Mouse (Mus musculus): ENCODE measurements around the gene Efna4. TPM values are rescaled to one million over a fixed set of nuclear protein-coding genes. Genes with fewer than 3 reads are reported as not detected.

The Efna4 gene
- polyA plus RNA-seq, 1 experiment from 2014 or later, result 20.6 TPM

DNA sequence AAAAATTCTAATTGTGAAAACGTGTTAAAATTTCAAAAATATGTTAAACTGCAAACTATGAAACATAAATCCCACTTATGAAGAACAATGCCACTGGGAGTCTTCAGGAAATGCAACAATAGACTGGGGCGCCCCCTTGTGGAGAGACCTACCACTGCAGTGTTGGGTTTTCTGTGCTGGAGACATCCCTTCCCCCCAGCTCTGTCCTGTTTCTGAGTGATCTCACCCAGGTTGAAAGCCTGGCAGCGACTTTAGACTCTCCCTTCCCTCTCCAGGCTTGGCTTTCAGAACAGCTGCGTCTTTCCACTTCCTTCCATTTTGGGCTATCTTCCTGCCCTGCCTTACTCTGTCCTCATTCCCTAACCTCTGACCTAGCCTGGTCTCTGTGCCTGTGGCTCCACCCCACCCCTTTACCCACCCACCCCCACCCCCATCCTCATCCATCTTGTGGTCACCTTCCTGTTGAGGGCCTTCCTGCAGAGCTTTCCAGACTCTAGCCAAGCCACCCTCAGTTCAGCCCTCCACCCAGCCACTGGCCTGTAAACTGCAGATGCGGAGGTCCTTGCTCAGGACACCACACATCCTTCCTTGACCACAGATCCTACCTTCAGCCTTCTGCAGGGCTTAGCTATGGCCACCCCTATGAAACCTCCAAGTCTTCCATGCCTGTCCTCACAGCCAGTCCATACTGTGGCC lies 17.1 kb upstream of the Efna4 start:
- Histone ChIP-seq H3K27me3 (ENCODE audit: control insufficient read depth, insufficient read depth, low read length) (peaks cover 3% of the 10 kb centered on the region; the same call in 1 of the 2 replicates), H3K9me3 (ENCODE audit: control insufficient read depth, low read length) (no peaks in the 10 kb centered on the region), H3K9ac (ENCODE audit: low read depth, low read length) (no peak overlapping the region), H3K36me3 (ENCODE audit: control insufficient read depth, insufficient read depth, low read length) (no peaks in the 10 kb centered on the region), H3K4me2 (replicated peaks; ENCODE audit: low read depth, low read length) (no peak overlapping the region), H3K27ac (ENCODE audit: low read depth, low read length) (no peak overlapping the region), H3K4me1 (replicated peaks; ENCODE audit: control insufficient read depth, insufficient read depth, low read length) (peaks cover 3% of the 10 kb centered on the region; the same call in 1 of the 2 replicates), H3K4me3 (ENCODE audit: low read depth, low read length) (no peak overlapping the region)
- DNase-seq (ENCODE audit: low spot score) (peak; percentile 91), ATAC-seq (ENCODE audit: low FRiP score) (0 out of 2 replicates have a peak, but pooled peaks have one; percentile 31)
- whole genome bisulfite sequencing, result 19% methylated on average over 5 of the region's 5 CpGs

DNA sequence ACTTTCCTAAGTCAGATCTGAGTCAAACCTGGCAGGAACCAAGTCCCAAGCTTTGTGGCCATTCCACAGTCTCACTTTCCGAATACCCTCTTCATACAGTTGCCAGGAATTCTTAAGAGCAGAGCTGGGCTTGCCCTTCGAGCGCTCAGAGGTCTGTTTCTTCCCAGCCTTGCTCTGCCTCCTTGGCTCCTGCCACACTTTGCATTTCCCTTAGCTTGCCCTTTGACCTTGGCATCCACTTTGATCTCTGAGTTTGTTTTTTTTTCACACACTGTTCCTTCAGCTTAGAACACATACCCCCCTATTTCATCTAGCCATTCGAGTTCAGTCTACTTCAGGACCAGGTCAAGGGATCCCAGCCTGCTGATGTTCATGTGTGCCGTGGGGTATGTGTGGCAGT lies 13.4 kb upstream of the Efna4 start:
- Histone ChIP-seq H3K4me1 (replicated peaks; ENCODE audit: control insufficient read depth, insufficient read depth, low read length) (peaks cover 9% of the 10 kb centered on the region), H3K27me3 (ENCODE audit: control insufficient read depth, insufficient read depth, low read length) (peaks cover 3% of the 10 kb centered on the region; the same call in 1 of the 2 replicates), H3K4me2 (replicated peaks; ENCODE audit: low read depth, low read length) (no peak overlapping the region), H3K4me3 (ENCODE audit: low read depth, low read length) (no peak overlapping the region), H3K9me3 (ENCODE audit: control insufficient read depth, low read length) (no peaks in the 10 kb centered on the region), H3K9ac (ENCODE audit: low read depth, low read length) (no peak overlapping the region), H3K27ac (ENCODE audit: low read depth, low read length) (no peak overlapping the region), H3K36me3 (ENCODE audit: control insufficient read depth, insufficient read depth, low read length) (no peaks in the 10 kb centered on the region)
- WGBS, result 67% methylated on average over 5 of the region's 5 CpGs
- no peak for ATAC-seq (ENCODE audit: low FRiP score)
- no peak for DNase-seq (ENCODE audit: low spot score)

DNA sequence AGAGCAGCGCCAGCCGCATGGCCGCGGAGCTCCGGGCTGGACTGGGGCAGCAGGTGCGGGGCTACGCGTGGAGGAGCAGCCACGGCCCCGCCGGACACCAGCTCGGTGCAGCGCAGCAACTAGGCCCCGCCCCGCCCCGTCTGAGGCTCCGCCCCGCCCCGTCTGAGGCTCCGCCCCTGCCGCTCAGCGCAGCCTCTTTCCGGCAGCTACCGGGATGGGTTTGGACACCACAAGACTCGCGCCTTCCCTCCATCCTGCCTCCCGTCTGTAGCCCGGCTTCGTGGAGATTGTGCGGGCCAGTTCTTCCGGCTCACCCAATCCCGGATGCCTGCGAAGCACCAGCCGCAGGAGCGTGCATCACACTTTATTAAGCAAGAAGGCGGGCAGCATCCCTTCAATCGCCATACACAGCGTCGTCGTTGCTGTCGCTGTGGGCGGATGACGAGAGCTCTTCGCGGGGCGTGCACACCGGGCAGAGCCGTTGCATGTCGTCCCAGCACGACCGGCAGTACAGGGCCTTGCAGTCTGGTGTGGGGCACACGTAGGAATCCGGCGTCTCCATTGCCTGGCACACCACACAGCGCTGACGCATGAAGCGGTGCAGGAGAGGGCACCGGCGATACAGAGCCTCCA lies 12.2 kb upstream of the Efna4 start, which contains the start of gene Adam15:
Adam15 (minus strand) TSS at position 128 of the 633 bp plus-strand sequence.
- H3K36me3 ChIP-seq (ENCODE audit: control insufficient read depth, insufficient read depth, low read length), result no peaks in the 10 kb centered on the region
- peaks cover 9% of the 10 kb centered on the region for H3K4me1 ChIP-seq (replicated peaks; ENCODE audit: control insufficient read depth, insufficient read depth, low read length)
- peak within 1 kb of the TSS; percentile 51 for H3K27ac ChIP-seq (ENCODE audit: low read depth, low read length)
- peak within 1 kb of the TSS; percentile 63 for H3K9ac ChIP-seq (ENCODE audit: low read depth, low read length)
- ATAC-seq (ENCODE audit: low FRiP score) (peak; percentile 92), DNase-seq (ENCODE audit: low spot score) (peak; percentile 92)
- under 1% methylated on average over 56 of the region's 59 CpGs for WGBS
- H3K27me3 ChIP-seq (ENCODE audit: control insufficient read depth, insufficient read depth, low read length), result peaks cover 3% of the 10 kb centered on the region; the same call in 1 of the 2 replicates
- peak within 1 kb of the TSS; percentile 53 for H3K4me3 ChIP-seq (ENCODE audit: low read depth, low read length)
- no peaks in the 10 kb centered on the region for H3K9me3 ChIP-seq (ENCODE audit: control insufficient read depth, low read length)
- H3K4me2 ChIP-seq (replicated peaks; ENCODE audit: low read depth, low read length), result peak within 1 kb of the TSS; percentile 91

GRCm38 (mm10) chr3:89348911-89349868 lies 11.4 kb upstream of the Efna4 start:
- peak overlapping the region; percentile 53 for H3K4me3 ChIP-seq (ENCODE audit: low read depth, low read length)
- DNase-seq (ENCODE audit: low spot score) (peak; percentile 58), ATAC-seq (ENCODE audit: low FRiP score) (peak; percentile 50)
- H3K4me2 ChIP-seq (replicated peaks; ENCODE audit: low read depth, low read length), result peak overlapping the region; percentile 91
- peaks cover 3% of the 10 kb centered on the region; the same call in 1 of the 2 replicates for H3K27me3 ChIP-seq (ENCODE audit: control insufficient read depth, insufficient read depth, low read length)
- H3K4me1 ChIP-seq (replicated peaks; ENCODE audit: control insufficient read depth, insufficient read depth, low read length), result peaks cover 9% of the 10 kb centered on the region
- no peak overlapping the region for H3K27ac ChIP-seq (ENCODE audit: low read depth, low read length)
- 1% methylated on average over 38 of the region's 38 CpGs for WGBS
- H3K9ac ChIP-seq (ENCODE audit: low read depth, low read length), result peak overlapping the region; percentile 63
- no peaks in the 10 kb centered on the region for H3K36me3 ChIP-seq (ENCODE audit: control insufficient read depth, insufficient read depth, low read length)
- H3K9me3 ChIP-seq (ENCODE audit: control insufficient read depth, low read length), result no peaks in the 10 kb centered on the region

GRCm38 (mm10) chr3:89347916-89348315 lies 10.1 kb upstream of the Efna4 start:
- Histone ChIP-seq H3K9ac (ENCODE audit: low read depth, low read length) (no peak overlapping the region), H3K27me3 (ENCODE audit: control insufficient read depth, insufficient read depth, low read length) (peaks cover 3% of the 10 kb centered on the region; the same call in 1 of the 2 replicates)
- 76% methylated on average over 1 of the region's 1 CpGs for WGBS

GRCm38 (mm10) chr3:89346815-89347540 lies 9.2 kb upstream of the Efna4 start:
- peaks cover 9% of the 10 kb centered on the region for H3K4me1 ChIP-seq (replicated peaks; ENCODE audit: control insufficient read depth, insufficient read depth, low read length)
- WGBS, result 81% methylated on average over 10 of the region's 10 CpGs

More at GRCm38 (mm10) chr3:89347916-89348315, 10.1 kb upstream of the Efna4 start:
- no peak for ATAC-seq (ENCODE audit: low FRiP score)
- no peaks in the 10 kb centered on the region for H3K9me3 ChIP-seq (ENCODE audit: control insufficient read depth, low read length)
- no peak overlapping the region for H3K4me2 ChIP-seq (replicated peaks; ENCODE audit: low read depth, low read length)
- H3K36me3 ChIP-seq (ENCODE audit: control insufficient read depth, insufficient read depth, low read length), result no peaks in the 10 kb centered on the region
- peaks cover 9% of the 10 kb centered on the region for H3K4me1 ChIP-seq (replicated peaks; ENCODE audit: control insufficient read depth, insufficient read depth, low read length)
- H3K27ac ChIP-seq (ENCODE audit: low read depth, low read length), result no peak overlapping the region
- H3K4me3 ChIP-seq (ENCODE audit: low read depth, low read length), result no peak overlapping the region
- DNase-seq (ENCODE audit: low spot score), result no peak

GRCm38 (mm10) chr3:89343279-89343678 lies 5.5 kb upstream of the Efna4 start:
- no peak for DNase-seq (ENCODE audit: low spot score)
- no peak for ATAC-seq (ENCODE audit: low FRiP score)
- no peak overlapping the region for H3K4me3 ChIP-seq (ENCODE audit: low read depth, low read length)
- 92% methylated on average over 7 of the region's 7 CpGs for WGBS
- no peak overlapping the region for H3K9ac ChIP-seq (ENCODE audit: low read depth, low read length)
- H3K9me3 ChIP-seq (ENCODE audit: control insufficient read depth, low read length), result no peaks in the 10 kb centered on the region
- no peak overlapping the region for H3K27ac ChIP-seq (ENCODE audit: low read depth, low read length)
- H3K36me3 ChIP-seq (ENCODE audit: control insufficient read depth, insufficient read depth, low read length), result no peaks in the 10 kb centered on the region
- H3K27me3 ChIP-seq (ENCODE audit: control insufficient read depth, insufficient read depth, low read length), result no peaks in the 10 kb centered on the region
- no peak overlapping the region for H3K4me2 ChIP-seq (replicated peaks; ENCODE audit: low read depth, low read length)
- 0 out of 2 replicates have a peak, but pooled peaks cover 4% of the 10 kb centered on the region for H3K4me1 ChIP-seq (replicated peaks; ENCODE audit: control insufficient read depth, insufficient read depth, low read length)

More at GRCm38 (mm10) chr3:89346815-89347540, 9.2 kb upstream of the Efna4 start:
- H3K4me3 ChIP-seq (ENCODE audit: low read depth, low read length), result no peak overlapping the region
- peaks cover 3% of the 10 kb centered on the region; the same call in 1 of the 2 replicates for H3K27me3 ChIP-seq (ENCODE audit: control insufficient read depth, insufficient read depth, low read length)
- no peaks in the 10 kb centered on the region for H3K36me3 ChIP-seq (ENCODE audit: control insufficient read depth, insufficient read depth, low read length)
- no peak overlapping the region for H3K9ac ChIP-seq (ENCODE audit: low read depth, low read length)
- no peak overlapping the region for H3K4me2 ChIP-seq (replicated peaks; ENCODE audit: low read depth, low read length)
- no peak overlapping the region for H3K27ac ChIP-seq (ENCODE audit: low read depth, low read length)
- ATAC-seq (ENCODE audit: low FRiP score) (no peak), DNase-seq (ENCODE audit: low spot score) (no peak)
- no peaks in the 10 kb centered on the region for H3K9me3 ChIP-seq (ENCODE audit: control insufficient read depth, low read length)

- ATAC-seq (ENCODE audit: low FRiP score), result no peak
- H3K9ac ChIP-seq (ENCODE audit: low read depth, low read length), result no peak overlapping the region
- H3K4me3 ChIP-seq (ENCODE audit: low read depth, low read length), result no peak overlapping the region
- H3K4me1 ChIP-seq (replicated peaks; ENCODE audit: control insufficient read depth, insufficient read depth, low read length), result 0 out of 2 replicates have a peak, but pooled peaks cover 4% of the 10 kb centered on the region
- H3K27ac ChIP-seq (ENCODE audit: low read depth, low read length), result no peak overlapping the region
- H3K27me3 ChIP-seq (ENCODE audit: control insufficient read depth, insufficient read depth, low read length), result no peaks in the 10 kb centered on the region
- no peak overlapping the region for H3K4me2 ChIP-seq (replicated peaks; ENCODE audit: low read depth, low read length)
- DNase-seq (ENCODE audit: low spot score), result no peak
- no peaks in the 10 kb centered on the region for H3K36me3 ChIP-seq (ENCODE audit: control insufficient read depth, insufficient read depth, low read length)
- 91% methylated on average over 4 of the region's 4 CpGs for WGBS
- H3K9me3 ChIP-seq (ENCODE audit: control insufficient read depth, low read length), result no peaks in the 10 kb centered on the region
These were observed 4.0 kb upstream of the Efna4 start for GRCm38 (mm10) chr3:89341794-89342193.
